Mouse (Mus musculus) liver, adult 2 months (tissue): ENCODE data around the gene Scin. TPM values are rescaled to one million over a fixed set of nuclear protein-coding genes. Genes with fewer than 3 reads are reported as not detected.

Experiments used
- DNase-seq: peaks from one replicate; pipeline ENCODE4 v3.0.0-alpha.2; 2011; ENCODE audit warnings: low read depth, low spot score; ENCODE audit errors: extremely low read depth
- H3K27ac ChIP-seq: fragments of 200-500 bp; replicated peaks from 2 replicates; pipeline ENCODE4 v1.5.1; 2012; ENCODE audit warnings: low read depth, mild to moderate bottlenecking, control low read depth, inconsistent platforms, low read length; ENCODE audit not compliant: insufficient read depth
- H3K27me3 ChIP-seq: fragments of 200-500 bp; 2 replicates; pipeline ENCODE4 v1.6.1; 2012; ENCODE audit warnings: mild to moderate bottlenecking, moderate library complexity, low read length, inconsistent platforms; ENCODE audit not compliant: control insufficient read depth, insufficient read depth
- H3K36me3 ChIP-seq: fragments of 200-500 bp; 2 replicates; pipeline ENCODE4 v1.6.1; 2012; ENCODE audit warnings: low read length, inconsistent platforms; ENCODE audit not compliant: control insufficient read depth, insufficient read depth
- H3K4me1 ChIP-seq: fragments of 200-500 bp; 2 replicates; pipeline ENCODE4 v1.6.1; 2011; ENCODE audit warnings: low read length; ENCODE audit not compliant: control insufficient read depth, insufficient read depth
- H3K4me3 ChIP-seq: fragments of 200-500 bp; 2 replicates; pipeline ENCODE4 v1.5.1; 2011; ENCODE audit warnings: low read depth, mild to moderate bottlenecking, control low read depth, low read length, moderate library complexity; ENCODE audit not compliant: insufficient read depth
- H3K79me2 ChIP-seq: fragments of 200-500 bp; 2 replicates; pipeline ENCODE4 v1.6.1; 2012; ENCODE audit warnings: inconsistent platforms, mild to moderate bottlenecking, low read length, moderate library complexity; ENCODE audit not compliant: control insufficient read depth, insufficient read depth
- H3K9ac ChIP-seq: fragments of 200-500 bp; 2 replicates; pipeline ENCODE4 v1.6.1; 2012; ENCODE audit warnings: low read depth, mild to moderate bottlenecking, control low read depth, inconsistent platforms, low read length
- CTCF ChIP-seq: fragments of 200-500 bp; IDR thresholded peaks from 2 replicates; pipeline ENCODE4 v1.5.1; 2011; ENCODE audit warnings: low read depth, low read length, control low read depth
- POLR2A ChIP-seq: fragments of 200-500 bp; IDR thresholded peaks from 2 replicates; pipeline ENCODE4 v1.6.1; 2011; ENCODE audit warnings: low read length, control low read depth; ENCODE audit not compliant: insufficient read depth; ENCODE audit errors: extremely low read depth
- WGBS: fragments of 180-500 bp; shearing (Covaris S2); methylation state at CpG from one replicate; pipeline ENCODE4 v1.1.7; 2018; 5-methylcytosine and 5-hydroxymethylcytosine counted together
- polyA plus RNA-seq: library from polyadenylated mRNA; depleted of rRNA; stranded (reverse); fragments of >200 nt; gene quantifications from 2 replicates; pipeline ENCODE4 v1.2.3, GENCODE M21; 2012
- total RNA-seq: library from RNA; depleted of rRNA; stranded (reverse); fragments of >200 nt; gene quantifications from 2 replicates; pipeline ENCODE4 v1.2.3, GENCODE M21; 2014

Scin gene
- total and polyA plus RNA-seq, 2 experiments: 0.04 TPM; not detected in 1

DNA sequence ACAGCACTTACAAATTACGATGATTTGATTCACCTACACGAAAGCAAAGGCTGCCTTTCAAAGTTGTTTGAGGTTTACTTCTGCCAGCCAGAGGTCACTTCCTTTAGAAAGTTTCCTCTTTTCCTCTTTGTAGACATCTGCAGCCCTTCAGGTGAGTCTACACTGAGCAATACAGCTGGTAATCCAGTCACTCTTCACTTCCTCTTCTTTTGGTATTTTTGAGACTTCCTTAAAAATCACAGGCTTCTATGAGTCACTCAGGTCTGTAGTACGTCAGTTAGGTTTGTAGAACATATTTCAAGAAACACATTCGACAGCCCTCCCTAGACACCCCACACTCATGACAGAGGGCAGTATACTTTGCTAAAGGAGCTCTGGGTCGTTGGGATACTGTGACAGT lies 6.7 kb upstream of the Scin start:
- DNase-seq: no peak
- no peak overlapping the region for H3K4me3 ChIP-seq
- no peak overlapping the region for H3K9ac ChIP-seq
- TF ChIP-seq POLR2A: no peak
- TF ChIP-seq CTCF: no peak
- H3K27ac ChIP-seq: no peak overlapping the region
- H3K4me1 ChIP-seq: no peaks in the 10 kb centered on the region
- H3K27me3 ChIP-seq: no peaks in the 10 kb centered on the region
- H3K79me2 ChIP-seq: no peaks in the 10 kb centered on the region
- 79% methylated on average over 5 of the region's 5 CpGs for WGBS
- H3K36me3 ChIP-seq: no peaks in the 10 kb centered on the region

DNA sequence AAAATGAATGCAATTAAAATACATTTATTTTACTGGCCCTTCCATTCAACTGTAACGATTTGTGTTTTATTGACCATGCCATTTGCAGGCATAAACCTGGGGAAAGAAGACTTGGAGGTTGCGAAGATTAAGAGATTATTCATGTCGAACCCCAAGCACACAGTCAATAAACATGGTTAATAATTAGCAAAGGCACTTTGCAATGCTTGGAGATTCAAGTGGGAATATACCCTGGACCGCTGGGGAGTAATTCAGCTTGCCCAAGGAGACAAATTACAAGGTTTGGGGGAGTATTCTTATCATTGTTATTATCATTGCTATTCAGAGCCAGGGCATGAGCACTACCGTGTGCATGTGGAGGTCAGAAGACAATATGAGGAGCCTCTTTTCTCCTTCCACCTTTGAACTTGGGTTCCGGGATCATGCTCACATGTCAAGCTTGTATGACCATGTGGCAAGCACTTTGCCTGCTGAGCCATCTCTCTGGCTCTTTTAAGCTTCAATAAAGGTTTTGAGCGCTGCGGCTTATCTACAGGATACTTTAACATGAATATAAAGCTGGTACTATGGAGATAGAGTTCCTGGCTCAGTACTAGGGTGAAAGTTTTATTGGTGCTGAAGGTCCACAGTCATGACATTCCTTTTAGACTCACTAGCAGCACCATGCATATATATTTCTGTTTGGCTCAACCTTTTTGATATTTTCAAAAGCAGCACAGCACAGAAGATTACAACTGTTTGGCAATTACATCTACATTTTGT lies 5.6 kb upstream of the Scin start:
- TF ChIP-seq POLR2A (no peak), CTCF (no peak)
- H3K27ac ChIP-seq: no peak overlapping the region
- H3K36me3 ChIP-seq: no peaks in the 10 kb centered on the region
- no peaks in the 10 kb centered on the region for H3K4me1 ChIP-seq
- DNase-seq: peak; percentile 4
- H3K79me2 ChIP-seq: no peaks in the 10 kb centered on the region
- H3K4me3 ChIP-seq: no peak overlapping the region
- 66% methylated on average over 8 of the region's 8 CpGs for WGBS
- no peaks in the 10 kb centered on the region for H3K27me3 ChIP-seq
- no peak overlapping the region for H3K9ac ChIP-seq

DNA sequence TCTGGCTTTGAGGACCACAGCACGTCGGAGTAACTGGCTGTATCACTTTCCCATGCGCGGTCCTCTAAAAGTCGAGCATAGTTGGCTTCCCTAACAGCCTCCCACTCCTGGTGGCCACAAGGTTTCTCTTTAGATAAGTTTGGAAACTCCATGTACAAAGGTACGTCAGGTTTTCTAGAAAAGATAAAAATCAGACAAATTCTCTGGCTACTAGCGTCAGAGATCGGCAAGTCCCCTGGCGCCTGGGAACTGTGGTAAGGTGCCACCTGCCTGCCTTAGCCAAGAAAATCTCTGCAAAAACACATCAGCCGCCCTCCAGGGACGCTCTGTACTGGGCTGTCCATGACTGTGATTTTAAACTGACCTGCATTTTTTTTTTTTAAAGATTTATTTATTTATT lies 501 bp upstream of the Scin start:
- Histone ChIP-seq H3K4me1 (no peaks in the 10 kb centered on the region), H3K27ac (no peak overlapping the region), H3K4me3 (no peak overlapping the region), H3K79me2 (no peaks in the 10 kb centered on the region), H3K36me3 (no peaks in the 10 kb centered on the region), H3K9ac (no peak overlapping the region), H3K27me3 (peaks cover 6% of the 10 kb centered on the region)
- TF ChIP-seq CTCF (no peak), POLR2A (no peak)
- 49% methylated on average over 11 of the region's 11 CpGs for whole genome bisulfite sequencing
- DNase-seq: no peak

GRCm38 (mm10) chr12:40133194-40133572 lies 845 bp downstream of the Scin start:
- Histone ChIP-seq H3K4me3 (no peak overlapping the region), H3K27me3 (peaks cover 6% of the 10 kb centered on the region), H3K9ac (no peak overlapping the region), H3K4me1 (no peaks in the 10 kb centered on the region), H3K36me3 (no peaks in the 10 kb centered on the region), H3K79me2 (no peaks in the 10 kb centered on the region), H3K27ac (no peak overlapping the region)
- DNase-seq: no peak
- no peak for TF ChIP-seq CTCF
- TF ChIP-seq POLR2A: no peak
- WGBS: 21% methylated on average over 10 of the region's 10 CpGs

GRCm38 (mm10) chr12:40118872-40119271 lies 15.2 kb downstream of the Scin start:
- H3K36me3 ChIP-seq: no peaks in the 10 kb centered on the region
- no peak overlapping the region for H3K9ac ChIP-seq
- TF ChIP-seq POLR2A (no peak), CTCF (no peak)
- H3K4me1 ChIP-seq: no peaks in the 10 kb centered on the region
- WGBS: 61% methylated on average over 2 of the region's 2 CpGs
- H3K79me2 ChIP-seq: no peaks in the 10 kb centered on the region
- peaks cover 3% of the 10 kb centered on the region; the same call in 1 of the 2 replicates for H3K27me3 ChIP-seq
- no peak for DNase-seq
- no peak overlapping the region for H3K27ac ChIP-seq
- no peak overlapping the region for H3K4me3 ChIP-seq

- no peak for DNase-seq
- no peaks in the 10 kb centered on the region for H3K36me3 ChIP-seq
- WGBS: 86% methylated on average over 6 of the region's 6 CpGs
- H3K9ac ChIP-seq: no peak overlapping the region
- no peaks in the 10 kb centered on the region for H3K79me2 ChIP-seq
- H3K4me3 ChIP-seq: no peak overlapping the region
- peaks cover 3% of the 10 kb centered on the region; the same call in 1 of the 2 replicates for H3K27me3 ChIP-seq
- TF ChIP-seq POLR2A (no peak), CTCF (no peak)
- H3K27ac ChIP-seq: no peak overlapping the region
- no peaks in the 10 kb centered on the region for H3K4me1 ChIP-seq
These were observed 17.0 kb downstream of the Scin start for GRCm38 (mm10) chr12:40117045-40117444.
